Mouse (Mus musculus) CH12.LX (cell line): ENCODE data around the gene Catip. TPM values are rescaled to one million over a fixed set of nuclear protein-coding genes. Genes with fewer than 3 reads are reported as not detected.

ENCODE experiments used
- DNase-seq: peaks from one replicate; pipeline ENCODE4 v3.0.0-alpha.2; 2013; ENCODE audit errors: extremely low read depth
- H3K27ac ChIP-seq: 2 replicates; pipeline ENCODE4 v1.5.1; 2012; ENCODE audit warnings: low read depth, mild to moderate bottlenecking, control low read depth, moderate library complexity; ENCODE audit not compliant: insufficient read depth
- H3K27me3 ChIP-seq: replicated peaks from 2 replicates; pipeline ENCODE3; 2012; ENCODE audit warnings: inconsistent platforms
- H3K36me3 ChIP-seq, 2 experiments: replicated peaks in 1 of 2; 2 replicates each; pipeline versions ENCODE3 to v1.6.1; 2012; ENCODE audit warnings: inconsistent platforms in 1 of 2, low read length in 1 of 2, mild to moderate bottlenecking in 1 of 2, mixed read lengths in 1 of 2, moderate library complexity in 1 of 2; ENCODE audit not compliant: control insufficient read depth in 1 of 2, insufficient read depth in 1 of 2
- H3K4me1 ChIP-seq, 2 experiments: 2 replicates each; pipeline ENCODE4 v1.6.1; 2012; ENCODE audit warnings: inconsistent platforms in 1 of 2, moderate library complexity in 1 of 2; ENCODE audit not compliant: insufficient read depth in 2 of 2, control insufficient read depth in 1 of 2
- H3K4me2 ChIP-seq: 2 replicates; pipeline ENCODE4 v1.6.1; 2012; ENCODE audit warnings: low read depth, mild to moderate bottlenecking, control low read depth; ENCODE audit not compliant: poor library complexity, insufficient read depth, severe bottlenecking
- H3K4me3 ChIP-seq, 3 experiments: fragments of 150-350 bp in 1 of 3; sonication (generic) in 1 of 3; replicated peaks in 1 of 3; 2 replicates each; pipeline versions ENCODE3 to v1.5.1; 2011 to 2012; ENCODE audit warnings: low read depth in 2 of 3, low read length in 2 of 3, mild to moderate bottlenecking in 2 of 3, moderate library complexity in 2 of 3, control low read depth in 1 of 3, improper control_type of control experiment in 1 of 3, inconsistent platforms in 1 of 3, mixed read lengths in 1 of 3; ENCODE audit not compliant: poor library complexity in 1 of 3
- H3K79me2 ChIP-seq: replicated peaks from 2 replicates; pipeline ENCODE4 v1.6.1; 2012; ENCODE audit warnings: mild to moderate bottlenecking, moderate library complexity; ENCODE audit not compliant: control insufficient read depth, poor library complexity, insufficient read depth, severe bottlenecking; ENCODE audit errors: extremely low read depth
- H3K9ac ChIP-seq: 2 replicates; pipeline ENCODE4 v1.6.1; 2012; ENCODE audit warnings: low read depth, mild to moderate bottlenecking, control low read depth, moderate library complexity; ENCODE audit not compliant: insufficient read depth
- H3K9me3 ChIP-seq: replicated peaks from 2 replicates; pipeline ENCODE3; 2012; ENCODE audit warnings: low read length, inconsistent platforms, mixed read lengths
- CHD2 ChIP-seq: IDR thresholded peaks from 2 replicates; pipeline ENCODE4 v1.6.1; 2011; ENCODE audit warnings: low read length, improper control_type of control experiment
- E2F4 ChIP-seq: IDR thresholded peaks from 2 replicates; pipeline ENCODE4 v1.6.1; 2011; ENCODE audit warnings: low read depth, low read length, improper control_type of control experiment; ENCODE audit not compliant: insufficient replicate concordance
- ETS1 ChIP-seq: conservative IDR thresholded peaks from 2 replicates; pipeline ENCODE4 v1.6.1; 2012; ENCODE audit warnings: low read depth, mild to moderate bottlenecking, inconsistent platforms, low read length, improper control_type of control experiment, moderate library complexity
- JUND ChIP-seq: conservative IDR thresholded peaks from 2 replicates; pipeline ENCODE4 v1.6.1; 2011; ENCODE audit warnings: low read depth, low read length, improper control_type of control experiment
- KAT2A ChIP-seq: IDR thresholded peaks from 2 replicates; pipeline ENCODE4 v1.6.1; 2012; ENCODE audit warnings: low read length, improper control_type of control experiment, inconsistent platforms; ENCODE audit not compliant: insufficient replicate concordance
- MAZ ChIP-seq: IDR thresholded peaks from 2 replicates; pipeline ENCODE4 v1.6.1; 2012; ENCODE audit warnings: low read depth, mild to moderate bottlenecking, inconsistent platforms, low read length, improper control_type of control experiment, moderate library complexity
- MXI1 ChIP-seq: IDR thresholded peaks from 2 replicates; pipeline ENCODE4 v1.6.1; 2011; ENCODE audit warnings: mild to moderate bottlenecking, low read depth, low read length, improper control_type of control experiment
- NRF1 ChIP-seq: IDR thresholded peaks from 2 replicates; pipeline ENCODE4 v1.6.1; 2014; ENCODE audit warnings: low read depth, mild to moderate bottlenecking, inconsistent platforms, low read length, improper control_type of control experiment, moderate library complexity
- PAX5 ChIP-seq: IDR thresholded peaks from 2 replicates; pipeline ENCODE4 v1.6.1; 2012; ENCODE audit warnings: low read length, inconsistent platforms, mixed read lengths
- POLR2A ChIP-seq: IDR thresholded peaks from 2 replicates; pipeline ENCODE4 v1.6.1; 2011; ENCODE audit warnings: low read depth, mild to moderate bottlenecking, improper control_type of control experiment, low read length
- TBP ChIP-seq: conservative IDR thresholded peaks from 2 replicates; pipeline ENCODE4 v1.6.1; 2011; ENCODE audit warnings: low read depth, low read length, improper control_type of control experiment
- TCF12 ChIP-seq: IDR thresholded peaks from 2 replicates; pipeline ENCODE4 v1.6.1; 2014; ENCODE audit warnings: low read depth, mild to moderate bottlenecking, inconsistent platforms, low read length, improper control_type of control experiment
- UBTF ChIP-seq: IDR thresholded peaks from 2 replicates; pipeline ENCODE4 v1.6.1; 2012; ENCODE audit warnings: low read depth, mild to moderate bottlenecking, inconsistent platforms, low read length, improper control_type of control experiment, moderate library complexity
- USF1 ChIP-seq: IDR thresholded peaks from 2 replicates; pipeline ENCODE4 v1.6.1; 2014; ENCODE audit warnings: low read depth, mild to moderate bottlenecking, inconsistent platforms, low read length, improper control_type of control experiment
- ZC3H11A ChIP-seq: IDR thresholded peaks from 2 replicates; pipeline ENCODE4 v1.6.1; 2012; ENCODE audit warnings: low read depth, mild to moderate bottlenecking, inconsistent platforms, low read length, improper control_type of control experiment
- ZKSCAN1 ChIP-seq: IDR thresholded peaks from 2 replicates; pipeline ENCODE4 v1.6.1; 2012; ENCODE audit warnings: low read depth, inconsistent platforms, low read length, improper control_type of control experiment, borderline replicate concordance
- ZMIZ1 ChIP-seq: IDR thresholded peaks from 2 replicates; pipeline ENCODE4 v1.6.1; 2012; ENCODE audit warnings: low read depth, mild to moderate bottlenecking, inconsistent platforms, low read length, improper control_type of control experiment
- dilution Hi-C: fragments of 300-500 bp; cut with MboI; formaldehyde crosslinking; loops from 2 replicates; pipeline ENCODE4 v1.14.3; 2020; ENCODE audit warnings: low sequenced_read_pairs; ENCODE audit not compliant: extremely low pct_unique_long_range_greater_than_20kb, extremely low pct_ligation_motif_present
- in situ Hi-C: fragments of 300-500 bp; cut with MboI; formaldehyde crosslinking; loops from 3 replicates; pipeline ENCODE4 v1.14.3; 2019; ENCODE audit warnings: low sequenced_read_pairs, low pct_ligation_motif_present, low pct_unique_long_range_greater_than_20kb, mixed read lengths
- polyA plus RNA-seq: library from polyadenylated mRNA; unstranded; fragments of >175 nt; gene quantifications from 2 replicates; pipeline ENCODE4 v1.2.1, GENCODE M21; 2012; ENCODE audit warnings: low read depth; ENCODE audit not compliant: insufficient read length
- total RNA-seq, 2 experiments: library from RNA; depleted of rRNA; stranded (reverse); fragments of 300-350 nt in 1 of 2; fragments of >200 nt in 1 of 2; gene quantifications; 2 replicates each; pipeline ENCODE4 v1.2.3; 2012 to 2014

Gene Catip
- total and polyA plus RNA-seq, 3 experiments: 0.11 to 2.6 (median 0.30) TPM

- TF ChIP-seq E2F4 (no peak), ZC3H11A (no peak), MAZ (peak; percentile 97), ETS1 (peak; percentile 75), UBTF (peak; percentile 92), NRF1 (no peak), CHD2 (peak; percentile 19; the same call in 1 of the 2 replicates), POLR2A (peak; percentile 70), TCF12 (peak; percentile 83)
Observed at GRCm38 (mm10) chr1:74386714-74387385, 24.9 kb downstream of the Catip start (continued).

GRCm38 (mm10) chr1:74387386-74387988, 25.6 kb downstream of the Catip start:
- Histone ChIP-seq H3K9me3 (no peaks in the 10 kb centered on the region), H3K4me1 (peaks cover 27 to 69% of the 10 kb centered on the region in 2 experiments), H3K79me2 (peaks cover 6% of the 10 kb centered on the region), H3K27me3 (no peaks in the 10 kb centered on the region), H3K4me2 (peak overlapping the region; percentile 69), H3K27ac (peak overlapping the region; percentile 87), H3K36me3 (peaks cover 0 to 23% of the 10 kb centered on the region in 2 experiments), H3K9ac (peak overlapping the region; percentile 77), H3K4me3 (peak overlapping the region in 1 of 3 experiments; percentile 55)
- DNase-seq: no peak
- in situ Hi-C loops (no loop called here), dilution Hi-C loops (no loop called here)
- no peak for TF ChIP-seq USF1
- no peak for TF ChIP-seq TBP
- TF ChIP-seq ZMIZ1: no peak
- no peak for TF ChIP-seq PAX5
- no peak for TF ChIP-seq KAT2A
- TF ChIP-seq CHD2: no peak
- TF ChIP-seq ZKSCAN1: no peak
- no peak for TF ChIP-seq MXI1
- no peak for TF ChIP-seq MAZ
- TF ChIP-seq JUND: no peak
- TF ChIP-seq TCF12: no peak
